Mouse (Mus musculus) adrenal gland, postnatal 36 days (tissue): ENCODE measurements around the gene Tnni3k. TPM values are rescaled to one million over a fixed set of nuclear protein-coding genes. Genes with fewer than 3 reads are reported as not detected.

ENCODE experiments used
- DNase-seq, 2 experiments: peaks; one replicate each; pipeline ENCODE4 v3.0.0; 2021; ENCODE audit warnings: mixed read lengths in 1 of 2
- total RNA-seq, 2 experiments: library from RNA; stranded (reverse); gene quantifications; 2 replicates each; pipeline ENCODE4 v1.2.3; 2021

The Tnni3k gene
- total RNA-seq, 2 experiments from 2014 or later = not detected

DNA sequence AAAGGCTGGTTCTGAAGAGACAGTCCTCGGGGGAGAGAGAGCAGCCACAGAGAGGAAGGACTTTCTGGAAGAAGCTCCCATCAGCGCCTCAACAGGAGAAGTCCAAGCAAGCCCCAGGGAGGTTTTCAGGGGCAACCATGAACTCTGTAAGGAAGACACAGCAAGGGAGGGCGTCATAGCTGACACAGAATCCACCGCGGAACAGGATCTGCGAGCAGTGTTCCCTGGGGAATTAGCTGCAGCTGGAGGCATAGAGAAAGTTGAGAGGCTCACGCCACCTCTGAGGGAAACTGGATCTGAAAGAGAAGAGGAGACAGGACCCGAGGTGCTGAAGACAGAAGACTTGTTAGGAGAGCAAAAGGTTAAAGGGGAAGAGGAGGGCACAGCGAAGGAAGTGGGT is 291.8 kb downstream of the Tnni3k start:
- DNase-seq = no peak

- DNase-seq = no peak
Observed at GRCm38 (mm10) chr3:154761108-154761507, 294.1 kb downstream of the Tnni3k start.

- no peak for DNase-seq
Observed at GRCm38 (mm10) chr3:154758089-154758488, 297.1 kb downstream of the Tnni3k start.

- DNase-seq = no peak
Observed at GRCm38 (mm10) chr3:154755225-154755624, 300.0 kb downstream of the Tnni3k start.

GRCm38 (mm10) chr3:154754505-154754904 is 300.7 kb downstream of the Tnni3k start:
- no peak for DNase-seq

DNA sequence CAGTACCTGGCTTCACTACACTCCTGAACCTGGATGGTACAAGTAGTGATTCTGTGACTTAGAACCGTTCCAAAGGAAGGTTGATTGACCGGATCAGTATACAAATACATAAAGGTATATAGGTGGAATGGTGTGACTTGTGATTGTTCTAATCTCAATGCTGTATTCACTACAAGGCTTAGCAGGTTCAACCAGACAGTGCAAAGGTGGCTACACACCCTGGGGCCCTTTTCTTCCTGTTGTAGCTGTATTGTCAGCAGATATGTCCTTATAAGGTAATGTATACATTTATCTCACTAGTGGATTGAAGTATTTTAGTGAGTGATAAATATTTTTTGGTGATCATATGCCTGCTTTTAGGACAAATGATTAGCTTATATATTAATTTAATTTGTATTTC is 310.9 kb downstream of the Tnni3k start:
- DNase-seq = no peak

DNA sequence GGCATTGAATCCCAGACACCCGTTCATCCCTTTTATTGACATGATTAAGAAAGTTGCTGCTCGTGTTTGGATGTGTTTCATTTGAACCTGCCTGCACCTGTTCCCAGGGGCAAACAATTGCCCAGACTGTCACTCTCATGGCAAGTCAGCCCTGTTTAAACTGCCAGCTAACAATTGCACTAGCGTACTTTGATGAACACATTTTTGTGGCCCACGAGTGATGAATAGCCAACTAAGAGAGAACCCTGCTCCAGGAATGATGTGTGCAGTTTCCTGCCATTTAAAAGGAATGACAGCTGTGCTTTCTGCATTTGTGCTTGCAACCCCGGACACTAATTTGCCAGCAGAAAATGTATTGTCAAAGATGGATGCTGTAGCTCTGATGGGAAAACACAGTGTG is 312.3 kb downstream of the Tnni3k start:
- no peak for DNase-seq

- no peak for DNase-seq
Observed at GRCm38 (mm10) chr3:154741496-154741895, 313.7 kb downstream of the Tnni3k start.

Other genes with a start within 250 kb of the Tnni3k start
- gene Fpgt, start 38.0 kb upstream of the Tnni3k start, total RNA-seq = 10 to 100 TPM; 27.9 to 28.6 TPM
- 1 to 10 TPM in 1 of 2 experiments, under 1 TPM in 1; 0.70 to 1.2 TPM for gene Lrriq3, start 38.0 kb upstream of the Tnni3k start, total RNA-seq